Mouse (Mus musculus) MEL-GATA-1-ER (cell line): ENCODE measurements around the gene Gfral.
A peak's percentile ranks its signal among the peaks of the same experiment; 100 is the strongest.

Source experiments
- DNase-seq: peaks from one replicate; pipeline ENCODE4 v3.0.0-alpha.2; 2012; ENCODE audit warnings: low read depth; ENCODE audit errors: extremely low read depth

The Gfral gene

DNA sequence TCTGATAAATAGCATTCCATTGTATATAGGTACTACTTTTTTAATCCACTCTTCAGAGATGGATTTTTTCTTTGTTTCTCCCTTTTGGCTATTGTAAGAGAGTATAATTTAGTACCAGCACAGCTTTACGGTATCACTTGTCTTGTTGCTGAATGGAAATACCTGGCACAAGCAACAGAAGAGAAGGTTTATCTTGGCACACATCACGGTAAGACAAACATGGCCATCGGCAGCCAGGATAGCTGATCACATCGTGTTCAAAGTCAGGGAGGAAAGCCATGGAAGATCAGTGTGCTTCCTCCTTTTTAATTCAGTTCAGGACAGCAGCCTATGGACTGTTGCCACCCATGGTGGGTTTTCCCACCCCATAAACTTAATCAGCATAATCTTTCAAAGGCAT lies 89.2 kb downstream of the Gfral start:
- DNase-seq, result no peak

DNA sequence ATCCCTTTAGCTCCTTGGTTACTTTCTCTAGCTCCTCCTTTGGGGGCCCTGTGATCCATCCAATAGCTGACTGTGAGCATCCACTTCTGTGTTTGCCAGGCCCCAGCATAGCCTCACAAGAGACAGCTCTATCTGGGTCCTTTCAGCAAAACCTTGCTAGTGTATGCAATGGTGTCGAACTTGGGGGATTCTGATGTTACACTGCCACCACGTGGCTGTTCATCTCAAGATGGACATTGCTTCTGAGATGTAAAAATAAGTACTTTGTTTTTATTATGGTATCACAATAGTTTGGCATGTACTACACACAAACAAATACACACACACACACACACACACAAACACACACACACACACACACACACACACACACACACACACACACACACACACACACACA lies 90.6 kb downstream of the Gfral start:
- peak; percentile 26 for DNase-seq
